Mouse (Mus musculus) liver, embryonic 16.5 days (tissue): Measurements from ENCODE around the gene Scyl1. TPM values are rescaled to one million over a fixed set of nuclear protein-coding genes. Genes with fewer than 3 reads are reported as not detected.

ENCODE experiments used
- polyA plus RNA-seq: library from polyadenylated mRNA; unstranded; fragments of >200 nt; fragmentation: Nextera tagmentation; extraction: Ambion mirVana; gene quantifications from 2 replicates; pipeline ENCODE4 v1.2.1, GENCODE M21; 2015

Gene Scyl1
- polyA plus RNA-seq, 1 experiment from 2014 or later, result 21.5 TPM

Other genes starting within 250 kb of the Scyl1 start
- 0.04 and 0.31 TPM in 2 replicates for gene Ovol1, start 210.8 kb downstream of the Scyl1 start, polyA plus RNA-seq
- 3.5 and 4.4 TPM in 2 replicates for gene Ap5b1, start 203.4 kb downstream of the Scyl1 start, polyA plus RNA-seq
- gene Rnaseh2c, start 169.5 kb downstream of the Scyl1 start, polyA plus RNA-seq, result 92.2 and 115 TPM in 2 replicates
- 15.9 and 16.4 TPM in 2 replicates for gene Kat5, start 161.2 kb downstream of the Scyl1 start, polyA plus RNA-seq
- 21.6 and 23.6 TPM in 2 replicates for gene Rela, start 133.9 kb downstream of the Scyl1 start, polyA plus RNA-seq
- 19.7 and 22.3 TPM in 2 replicates for gene Sipa1, start 107.7 kb downstream of the Scyl1 start, polyA plus RNA-seq
- gene Map3k11, start 82.7 kb downstream of the Scyl1 start, polyA plus RNA-seq, result 12.9 and 15.2 TPM in 2 replicates
- gene Pcnx3, start 82.5 kb downstream of the Scyl1 start, polyA plus RNA-seq, result 8.2 and 9.7 TPM in 2 replicates
- gene Kcnk7, start 67.1 kb downstream of the Scyl1 start, polyA plus RNA-seq, result 0.14 TPM in 2 replicates
- gene Ehbp1l1, start 45.1 kb downstream of the Scyl1 start, polyA plus RNA-seq, result 104 and 105 TPM in 2 replicates
- 29.7 and 32.5 TPM in 2 replicates for gene Fam89b, start 41.8 kb downstream of the Scyl1 start, polyA plus RNA-seq
- gene Ltbp3, start 30.5 kb downstream of the Scyl1 start, polyA plus RNA-seq, result 0.74 and 4.6 TPM in 2 replicates
- 13.9 and 14.0 TPM in 2 replicates for gene Frmd8, start 103.9 kb upstream of the Scyl1 start, polyA plus RNA-seq
- 6.3 and 6.9 TPM in 2 replicates for gene Slc25a45, start 106.4 kb upstream of the Scyl1 start, polyA plus RNA-seq
- gene Tigd3, start 122.7 kb upstream of the Scyl1 start, polyA plus RNA-seq, result 2.3 and 2.6 TPM in 2 replicates
- gene Dpf2, start 141.6 kb upstream of the Scyl1 start, polyA plus RNA-seq, result 48.4 and 52.8 TPM in 2 replicates
- gene Cdc42ep2, start 153.4 kb upstream of the Scyl1 start, polyA plus RNA-seq, result 2.9 and 3.6 TPM in 2 replicates
- 47.2 and 48.6 TPM in 2 replicates for gene Pola2, start 192.8 kb upstream of the Scyl1 start, polyA plus RNA-seq
- gene Slc22a20, start 214.7 kb upstream of the Scyl1 start, polyA plus RNA-seq, result 0.06 TPM in 2 replicates
- 22.2 and 23.4 TPM in 2 replicates for gene Capn1, start 244.5 kb upstream of the Scyl1 start, polyA plus RNA-seq